In the genomic region with DNA sequence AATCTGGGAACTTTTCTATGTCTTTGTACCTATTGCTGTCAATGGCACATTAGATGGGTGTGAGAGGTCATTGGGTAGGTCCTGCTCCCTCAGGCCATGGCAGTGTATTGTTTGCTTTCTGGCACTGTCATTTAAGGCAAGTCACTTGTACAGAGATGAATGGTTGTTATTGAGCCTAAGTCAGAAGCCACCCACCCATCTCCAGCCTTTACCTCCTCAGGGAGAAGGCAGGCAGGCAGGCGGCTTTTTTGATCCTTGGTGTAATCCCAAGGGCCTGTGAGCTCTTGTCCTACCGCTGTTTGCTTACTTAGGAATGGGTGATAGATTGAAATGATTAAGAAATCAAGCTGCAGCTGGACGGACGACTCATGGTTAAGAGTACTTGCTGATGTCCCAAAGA, we compare ENCODE assay signal across 15 mouse cellular contexts. TPM values are rescaled to one million over a fixed set of nuclear protein-coding genes. Genes with fewer than 3 reads are reported as not detected.
"Had no signal": no experiment of that assay in that cellular context is flagged by ENCODE, and none has a peak within 500 bp of the region (broad histone marks: within the 10 kb centered on the region; RNA-seq: fewer than 3 reads in every experiment).

No protein-coding gene starts in this region.

- DNase-seq: retina, postnatal 1 day; right cerebral cortex, adult 18-20 months; right cerebral cortex, postnatal 14 days; right cerebral cortex, postnatal 25 days; right cerebral cortex, postnatal 4 days; spleen, adult 18-20 months; thymus, adult 18-20 months; thymus, adult 2 months; thymus, postnatal 14 days; thymus, postnatal 25 days; thymus, postnatal 36 days; thymus, postnatal 4 days had no signal

RNA-seq across cellular contexts. Expression of a gene that starts 28.4 kb away (rescaled TPM):
- total RNA-seq: neutrophil, adult 5-6 weeks had no signal
- polyA plus RNA-seq: neural tube, embryonic 13.5 days; urinary bladder, adult 2 months had no signal
